Mouse (Mus musculus): ENCODE measurements around the gene Gm28053.

Gene Gm28053

GRCm38 (mm10) chr6:48685694-48686665 is 32.4 kb upstream of the Gm28053 start:
- no peak overlapping the region for H3K4me3 ChIP-seq (replicated peaks; ENCODE audit: low read length)
- TF ChIP-seq NANOG (IDR thresholded peaks at IDR 0.05; ENCODE audit: borderline replicate concordance, low read length): no peak
- TF ChIP-seq CTCF (conservative IDR thresholded peaks at IDR 0.05; ENCODE audit: low read length): no peak
- TF ChIP-seq POU5F1 (IDR thresholded peaks at IDR 0.05; ENCODE audit: borderline replicate concordance, low read length): no peak
- H3K9me3 ChIP-seq (ENCODE audit: low read length): no peaks in the 10 kb centered on the region
- no peaks in the 10 kb centered on the region for H3K36me3 ChIP-seq (ENCODE audit: insufficient read depth, low read length)
- H3K4me1 ChIP-seq (replicated peaks; ENCODE audit: low read depth, low read length): no peaks in the 10 kb centered on the region
- no peaks in the 10 kb centered on the region for H3K27me3 ChIP-seq (ENCODE audit: insufficient read depth, low read length)

- no peaks in the 10 kb centered on the region for H3K9me3 ChIP-seq (ENCODE audit: low read length)
- TF ChIP-seq NANOG (IDR thresholded peaks at IDR 0.05; ENCODE audit: borderline replicate concordance, low read length) (no peak), POU5F1 (IDR thresholded peaks at IDR 0.05; ENCODE audit: borderline replicate concordance, low read length) (no peak), CTCF (conservative IDR thresholded peaks at IDR 0.05; ENCODE audit: low read length) (no peak)
- H3K4me1 ChIP-seq (replicated peaks; ENCODE audit: low read depth, low read length): no peaks in the 10 kb centered on the region
- no peaks in the 10 kb centered on the region for H3K27me3 ChIP-seq (ENCODE audit: insufficient read depth, low read length)
- H3K4me3 ChIP-seq (replicated peaks; ENCODE audit: low read length): no peak overlapping the region
- no peaks in the 10 kb centered on the region for H3K36me3 ChIP-seq (ENCODE audit: insufficient read depth, low read length)
Measured at GRCm38 (mm10) chr6:48687077-48687476, 31.3 kb upstream of the Gm28053 start.

- peaks cover 5% of the 10 kb centered on the region; the same call in 1 of the 2 replicates for H3K9me3 ChIP-seq (ENCODE audit: low read length)
- H3K36me3 ChIP-seq (ENCODE audit: insufficient read depth, low read length): no peaks in the 10 kb centered on the region
- H3K4me3 ChIP-seq (replicated peaks; ENCODE audit: low read length): no peak overlapping the region
- no peaks in the 10 kb centered on the region for H3K27me3 ChIP-seq (ENCODE audit: insufficient read depth, low read length)
- H3K4me1 ChIP-seq (replicated peaks; ENCODE audit: low read depth, low read length): no peaks in the 10 kb centered on the region
- TF ChIP-seq CTCF (conservative IDR thresholded peaks at IDR 0.05; ENCODE audit: low read length) (no peak), NANOG (IDR thresholded peaks at IDR 0.05; ENCODE audit: borderline replicate concordance, low read length) (no peak), POU5F1 (IDR thresholded peaks at IDR 0.05; ENCODE audit: borderline replicate concordance, low read length) (no peak)
Measured at GRCm38 (mm10) chr6:48689320-48689719, 29.1 kb upstream of the Gm28053 start.

GRCm38 (mm10) chr6:48692962-48693361 is 25.4 kb upstream of the Gm28053 start:
- Histone ChIP-seq H3K27me3 (ENCODE audit: insufficient read depth, low read length) (no peaks in the 10 kb centered on the region), H3K4me3 (replicated peaks; ENCODE audit: low read length) (no peak overlapping the region), H3K36me3 (ENCODE audit: insufficient read depth, low read length) (no peaks in the 10 kb centered on the region), H3K9me3 (ENCODE audit: low read length) (peaks cover 19% of the 10 kb centered on the region), H3K4me1 (replicated peaks; ENCODE audit: low read depth, low read length) (no peaks in the 10 kb centered on the region)
- TF ChIP-seq CTCF (conservative IDR thresholded peaks at IDR 0.05; ENCODE audit: low read length) (no peak), NANOG (IDR thresholded peaks at IDR 0.05; ENCODE audit: borderline replicate concordance, low read length) (no peak), POU5F1 (IDR thresholded peaks at IDR 0.05; ENCODE audit: borderline replicate concordance, low read length) (no peak)

- Histone ChIP-seq H3K4me1 (replicated peaks; ENCODE audit: low read depth, low read length) (no peaks in the 10 kb centered on the region), H3K27me3 (ENCODE audit: insufficient read depth, low read length) (no peaks in the 10 kb centered on the region), H3K4me3 (replicated peaks; ENCODE audit: low read length) (no peak overlapping the region), H3K36me3 (ENCODE audit: insufficient read depth, low read length) (no peaks in the 10 kb centered on the region), H3K9me3 (ENCODE audit: low read length) (peaks cover 19% of the 10 kb centered on the region)
- TF ChIP-seq NANOG (IDR thresholded peaks at IDR 0.05; ENCODE audit: borderline replicate concordance, low read length) (no peak), POU5F1 (IDR thresholded peaks at IDR 0.05; ENCODE audit: borderline replicate concordance, low read length) (no peak), CTCF (conservative IDR thresholded peaks at IDR 0.05; ENCODE audit: low read length) (no peak)
Measured at GRCm38 (mm10) chr6:48696830-48697554, 21.4 kb upstream of the Gm28053 start.

GRCm38 (mm10) chr6:48697555-48697930 is 20.9 kb upstream of the Gm28053 start:
- TF ChIP-seq CTCF (conservative IDR thresholded peaks at IDR 0.05; ENCODE audit: low read length) (no peak), NANOG (IDR thresholded peaks at IDR 0.05; ENCODE audit: borderline replicate concordance, low read length) (no peak), POU5F1 (IDR thresholded peaks at IDR 0.05; ENCODE audit: borderline replicate concordance, low read length) (no peak)
- Histone ChIP-seq H3K4me1 (replicated peaks; ENCODE audit: low read depth, low read length) (no peaks in the 10 kb centered on the region), H3K4me3 (replicated peaks; ENCODE audit: low read length) (no peak overlapping the region), H3K27me3 (ENCODE audit: insufficient read depth, low read length) (no peaks in the 10 kb centered on the region), H3K9me3 (ENCODE audit: low read length) (peaks cover 19% of the 10 kb centered on the region), H3K36me3 (ENCODE audit: insufficient read depth, low read length) (no peaks in the 10 kb centered on the region)

- TF ChIP-seq NANOG (IDR thresholded peaks at IDR 0.05; ENCODE audit: borderline replicate concordance, low read length): no peak
- no peak for TF ChIP-seq POU5F1 (IDR thresholded peaks at IDR 0.05; ENCODE audit: borderline replicate concordance, low read length)
- no peak for TF ChIP-seq CTCF (conservative IDR thresholded peaks at IDR 0.05; ENCODE audit: low read length)
- peaks cover 19% of the 10 kb centered on the region for H3K9me3 ChIP-seq (ENCODE audit: low read length)
- no peaks in the 10 kb centered on the region for H3K4me1 ChIP-seq (replicated peaks; ENCODE audit: low read depth, low read length)
- no peaks in the 10 kb centered on the region for H3K36me3 ChIP-seq (ENCODE audit: insufficient read depth, low read length)
- no peaks in the 10 kb centered on the region for H3K27me3 ChIP-seq (ENCODE audit: insufficient read depth, low read length)
- H3K4me3 ChIP-seq (replicated peaks; ENCODE audit: low read length): no peak overlapping the region
Measured at GRCm38 (mm10) chr6:48698066-48698856, 20.1 kb upstream of the Gm28053 start.

GRCm38 (mm10) chr6:48698888-48699287 is 19.5 kb upstream of the Gm28053 start:
- Histone ChIP-seq H3K4me3 (replicated peaks; ENCODE audit: low read length) (no peak overlapping the region), H3K9me3 (ENCODE audit: low read length) (peaks cover 18% of the 10 kb centered on the region), H3K4me1 (replicated peaks; ENCODE audit: low read depth, low read length) (0 out of 2 replicates have a peak, but pooled peaks cover under 1% of the 10 kb centered on the region), H3K27me3 (ENCODE audit: insufficient read depth, low read length) (no peaks in the 10 kb centered on the region), H3K36me3 (ENCODE audit: insufficient read depth, low read length) (no peaks in the 10 kb centered on the region)
- no peak for TF ChIP-seq NANOG (IDR thresholded peaks at IDR 0.05; ENCODE audit: borderline replicate concordance, low read length)
- TF ChIP-seq CTCF (conservative IDR thresholded peaks at IDR 0.05; ENCODE audit: low read length): no peak
- no peak for TF ChIP-seq POU5F1 (IDR thresholded peaks at IDR 0.05; ENCODE audit: borderline replicate concordance, low read length)

Data from E14TG2a.4 (cell line).